Mouse (Mus musculus) liver, embryonic 18 days (tissue): ENCODE measurements around the gene Pbxip1. TPM values are rescaled to one million over a fixed set of nuclear protein-coding genes. Genes with fewer than 3 reads are reported as not detected.

Source experiments
- polyA plus RNA-seq: library from polyadenylated mRNA; depleted of rRNA; stranded (reverse); fragments of >200 nt; gene quantifications from 2 replicates; pipeline ENCODE4 v1.2.3, GENCODE M21; 2012; rRNA removed

The Pbxip1 gene
- polyA plus RNA-seq, result 6.9 and 8.0 TPM in 2 replicates

DNA sequence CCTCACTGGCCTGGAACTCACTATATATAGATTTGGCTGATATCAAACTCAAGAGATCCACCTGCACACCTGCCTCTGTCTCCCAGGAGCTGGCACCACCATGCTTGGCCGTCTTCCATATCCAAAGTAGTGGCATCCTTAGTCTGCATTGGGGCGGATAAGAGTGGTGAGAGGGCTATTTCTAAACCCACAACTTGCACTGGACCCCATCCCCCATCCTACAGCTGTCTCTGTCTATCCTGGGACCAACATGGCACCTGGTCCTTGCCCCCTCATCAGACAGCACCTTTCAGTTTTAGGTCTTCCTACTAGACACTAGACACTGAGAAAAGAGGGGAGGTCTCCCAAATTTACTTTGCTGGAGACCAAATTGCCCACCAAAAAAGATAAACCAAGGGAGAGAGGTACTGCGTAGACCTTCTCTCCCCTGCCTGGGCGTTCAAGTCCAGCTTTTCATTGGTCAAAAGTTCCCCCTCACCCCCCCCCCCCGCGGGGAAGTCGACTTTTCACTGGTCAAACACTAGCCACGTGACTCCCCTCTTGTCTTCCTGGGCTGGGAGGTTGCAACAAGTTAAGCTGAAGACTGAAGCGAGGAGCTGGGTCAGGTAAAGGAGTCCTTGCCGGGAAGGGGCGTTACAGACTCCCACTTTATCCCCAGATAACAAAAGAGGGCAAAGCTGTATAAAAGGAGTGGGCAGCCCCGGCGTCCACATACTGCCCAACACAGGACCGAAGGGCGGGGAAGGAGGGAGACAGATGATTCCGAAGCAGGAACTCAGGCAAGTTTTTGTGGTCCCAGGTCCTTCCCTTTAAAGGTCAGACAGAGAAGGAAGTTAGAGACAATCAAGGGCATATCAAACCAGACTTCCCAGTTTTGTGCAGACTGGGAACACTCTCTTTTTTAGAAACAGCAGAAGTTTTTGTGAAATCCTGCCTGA lies at the start of gene Pbxip1:
Gene Pbxip1 (plus strand): TSS at position 531 of the 938 bp plus-strand sequence.

DNA sequence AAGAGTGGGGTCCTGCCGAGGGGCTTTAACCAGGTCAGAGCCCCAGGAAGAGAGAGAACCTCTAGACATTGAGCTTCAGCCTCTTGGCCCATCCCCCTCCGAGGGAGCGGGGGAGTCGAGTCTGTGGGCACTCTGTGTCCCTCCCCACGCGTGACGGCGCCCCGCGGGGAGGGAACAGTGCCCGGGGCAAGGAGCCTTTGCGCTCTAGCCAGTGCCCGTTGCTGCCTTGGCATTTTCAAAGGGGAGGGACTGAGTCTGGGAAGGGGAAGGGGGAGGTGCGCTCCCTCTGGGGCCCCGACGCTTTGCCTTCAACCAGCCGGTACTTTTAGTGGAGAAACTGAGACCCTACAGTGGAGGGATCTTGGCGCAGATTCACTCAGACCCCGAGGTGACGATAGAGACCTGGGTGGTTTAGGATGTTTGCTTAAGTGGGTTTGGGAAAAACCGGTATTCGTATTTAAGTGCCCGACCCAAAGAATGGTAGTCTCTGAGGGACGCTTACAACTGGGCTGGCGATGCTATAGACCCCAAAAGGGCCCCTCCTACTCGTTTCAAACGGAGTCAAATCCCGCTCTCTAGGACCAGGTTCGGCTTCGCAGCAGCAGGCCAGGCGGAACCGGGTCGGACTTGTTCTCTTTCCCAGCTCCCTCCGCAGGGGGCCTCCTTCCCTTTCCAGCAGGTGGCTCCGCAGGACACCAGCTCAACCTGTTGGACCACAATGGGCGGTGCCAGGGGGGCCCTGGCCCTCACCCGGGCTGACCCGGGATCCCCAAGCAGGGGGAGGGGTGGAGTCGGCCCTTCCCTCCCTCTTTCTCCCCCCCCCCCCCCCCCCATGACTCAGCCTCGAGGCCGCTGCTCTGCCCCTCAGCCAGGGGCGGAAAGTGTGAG lies 42.3 kb upstream of the Pbxip1 start, which contains the start of gene Zbtb7b:
Gene Zbtb7b (minus strand): TSS at position 771 of the 888 bp plus-strand sequence.

DNA sequence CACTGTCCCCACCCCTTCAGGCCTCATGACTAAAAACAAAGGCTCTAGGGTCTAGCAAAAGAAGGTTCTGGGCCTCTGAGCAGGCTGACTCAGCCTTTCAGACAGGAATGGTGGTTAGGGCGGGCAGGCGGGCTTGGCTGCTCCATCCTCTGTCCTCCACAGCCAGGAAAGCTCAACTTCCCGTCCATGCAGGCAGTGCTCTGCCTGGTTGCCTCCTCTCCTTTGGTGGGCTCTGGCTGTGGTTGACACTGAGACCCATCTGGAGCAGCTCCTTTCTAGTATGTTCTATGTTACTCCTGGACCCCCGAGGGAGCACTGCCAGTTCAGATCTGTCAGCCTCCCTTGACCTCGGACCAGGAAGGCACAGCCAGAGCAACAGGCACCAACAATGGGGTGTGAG lies 33.8 kb upstream of the Pbxip1 start, which contains the start of gene Lenep:
Gene Lenep (minus strand): TSS at position 101 of the 400 bp plus-strand sequence.

DNA sequence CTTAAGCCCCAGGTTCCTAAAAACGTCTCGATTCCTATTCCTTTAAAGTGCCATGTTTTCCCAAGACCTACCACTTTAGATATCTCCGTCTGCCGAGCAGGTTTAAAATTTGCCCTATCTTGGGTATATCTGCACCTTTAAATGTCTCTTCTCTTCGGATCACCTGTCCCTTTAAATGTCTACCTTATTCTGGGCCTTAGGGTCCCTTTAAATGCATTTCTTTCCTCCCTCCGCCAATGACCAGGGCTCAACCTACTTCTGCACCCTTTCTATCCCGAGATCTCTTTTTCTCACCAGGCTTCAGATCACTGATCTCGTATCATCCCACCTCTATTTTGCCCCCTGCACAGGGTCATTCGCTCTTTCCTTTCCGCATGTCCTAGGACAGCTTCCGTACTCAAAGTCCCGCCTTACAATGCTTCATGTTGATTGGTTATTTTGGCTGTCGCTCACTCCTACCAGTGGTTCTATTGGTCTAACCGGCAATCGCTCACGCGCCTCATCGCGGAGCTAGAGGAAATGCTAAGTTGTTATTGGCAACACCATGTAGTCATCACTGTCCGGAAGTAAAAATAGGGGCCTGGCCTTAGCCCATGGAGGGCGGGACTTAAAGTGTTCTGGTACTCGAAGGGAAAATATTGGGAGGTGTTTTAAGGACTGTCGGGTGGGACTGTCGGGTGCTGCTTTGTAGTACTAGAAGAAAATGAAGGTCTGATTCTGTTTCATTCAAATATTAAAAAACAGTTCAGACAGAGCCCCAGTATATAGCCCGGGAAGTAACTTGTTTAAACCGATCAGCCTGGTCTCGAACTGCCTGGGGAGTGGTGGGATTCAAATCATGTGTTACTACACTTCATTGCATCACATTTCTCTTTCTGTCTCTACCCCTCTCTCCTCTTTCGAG lies 24.8 kb upstream of the Pbxip1 start, which contains the start of gene Flad1:
Gene Flad1 (minus strand): TSS at position 381 of the 904 bp plus-strand sequence.

DNA sequence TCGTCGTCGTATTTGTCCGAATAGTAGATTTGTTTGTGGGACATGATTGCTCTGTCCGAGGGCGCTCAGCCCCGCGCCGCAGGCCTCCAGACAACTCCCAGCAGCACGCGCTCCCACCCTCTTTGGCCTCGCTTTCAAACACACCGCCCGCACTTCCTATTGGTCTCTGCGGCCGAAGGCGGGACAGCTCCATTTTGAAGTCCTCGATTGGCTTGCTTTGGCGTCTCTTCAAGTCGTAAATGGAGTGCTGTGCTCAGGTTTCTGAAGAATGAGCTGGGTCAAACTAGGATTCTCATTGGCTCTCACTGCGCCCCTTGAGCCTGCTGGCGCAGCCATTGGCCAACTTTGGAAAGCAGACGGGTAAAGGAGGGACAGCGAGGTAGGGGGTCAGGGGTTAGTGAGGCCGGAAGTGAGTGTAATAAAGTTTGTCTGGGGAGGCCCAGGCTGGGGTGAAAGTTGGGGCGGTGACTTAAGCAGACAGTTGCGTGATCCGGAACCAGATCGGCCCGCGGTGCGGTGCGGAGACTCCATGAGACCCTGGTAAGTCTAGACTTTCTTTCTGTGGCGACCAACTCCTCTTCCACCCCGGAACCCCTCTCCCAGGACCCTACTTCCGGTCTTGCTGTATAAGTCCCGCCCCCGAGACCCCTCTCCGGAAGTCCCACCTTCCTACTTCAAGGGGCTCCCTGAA lies 18.2 kb upstream of the Pbxip1 start, which contains the start of the genes Cks1b and Shc1:
Gene Cks1b (minus strand): TSS at position 214 of the 691 bp plus-strand sequence.
Gene Shc1 (plus strand): TSS at position 274 of the 691 bp plus-strand sequence.

DNA sequence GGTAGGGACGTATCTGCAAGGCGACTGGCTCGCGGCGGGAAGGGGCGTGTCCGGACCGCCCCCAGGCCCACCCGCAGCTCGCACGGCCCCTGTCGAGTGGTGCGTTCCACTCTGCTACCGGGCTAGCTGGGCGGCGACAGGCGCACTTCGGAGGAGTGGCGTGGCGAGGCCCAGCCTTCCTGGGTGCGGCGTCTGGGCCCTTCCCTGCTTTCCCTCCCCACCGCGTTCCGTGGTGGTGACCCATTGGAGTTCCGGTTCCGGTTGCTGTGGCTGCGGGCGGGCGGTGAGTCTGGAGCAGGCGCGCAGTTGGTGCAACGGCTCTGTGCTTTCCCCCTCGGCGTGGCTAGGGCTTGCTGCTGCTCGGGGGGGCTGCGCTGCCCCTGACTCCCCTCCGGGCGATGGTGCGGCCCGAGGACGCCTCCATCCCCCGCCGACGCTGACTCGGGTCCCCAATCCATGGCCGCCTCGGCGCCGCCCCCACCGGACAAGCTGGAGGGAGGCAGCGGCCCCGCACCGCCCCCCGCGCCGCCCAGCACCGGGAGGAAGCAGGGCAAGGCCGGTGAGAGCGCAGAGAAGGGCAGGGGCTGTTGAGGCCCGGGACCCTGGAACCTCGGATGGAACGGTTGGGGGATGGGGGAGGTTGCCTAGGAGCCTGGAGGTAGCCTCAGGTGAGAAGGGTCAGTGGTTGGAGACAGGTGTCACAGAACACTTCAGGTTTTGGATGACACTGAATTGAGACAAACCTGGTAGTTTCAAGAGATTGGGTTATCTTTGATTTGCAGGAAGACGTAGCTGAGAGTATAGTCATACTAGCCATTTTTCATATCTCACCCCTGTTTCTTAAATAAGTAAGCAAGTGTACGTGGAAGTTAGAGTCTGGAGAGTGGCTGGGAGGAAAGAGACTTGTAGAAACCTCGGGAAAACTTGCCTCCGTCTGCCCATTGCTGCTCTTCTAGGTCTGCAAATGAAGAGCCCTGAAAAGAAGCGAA lies 6.0 kb upstream of the Pbxip1 start, which contains the start of gene Pygo2:
Gene Pygo2 (plus strand): TSS at position 44 of the 989 bp plus-strand sequence.

DNA sequence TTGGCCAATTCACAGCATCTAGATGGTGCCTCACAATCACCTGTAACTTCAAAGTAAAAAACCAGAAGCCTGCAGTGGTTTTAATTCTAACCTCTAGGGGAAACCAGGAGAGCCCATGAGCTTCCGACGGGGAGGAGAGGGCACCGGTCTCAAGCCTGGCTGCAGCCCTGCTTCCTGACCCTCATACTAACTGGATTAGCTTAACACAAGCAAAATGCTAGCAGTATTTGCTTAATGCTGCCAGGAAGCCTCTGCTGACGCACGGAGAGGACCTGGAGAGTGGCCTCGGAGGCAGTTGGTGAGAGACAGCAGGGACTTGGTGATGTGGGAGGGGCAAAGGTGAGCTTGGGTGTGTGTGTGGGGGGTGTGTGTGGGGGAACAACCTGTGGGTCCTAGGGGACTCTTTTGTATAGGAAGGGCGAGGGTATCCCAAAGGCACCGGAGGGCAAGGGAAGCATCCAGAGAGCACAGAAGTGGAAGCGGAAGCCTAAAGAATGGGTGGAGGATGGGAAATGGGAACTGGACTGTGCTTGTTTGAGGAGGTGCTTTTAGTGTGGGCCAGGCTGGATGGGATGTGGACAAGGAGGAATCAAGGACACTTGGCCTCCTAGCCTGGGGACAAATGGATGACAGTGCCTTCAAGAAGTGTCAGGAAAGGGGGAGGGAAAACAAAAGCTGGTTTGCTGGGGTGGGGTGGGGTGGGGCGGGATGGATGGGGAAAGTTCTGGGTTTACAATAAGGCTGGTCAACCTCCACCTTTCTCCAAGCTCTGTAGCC lies 18.1 kb downstream of the Pbxip1 start, which contains the start of gene Pmvk:
Gene Pmvk (plus strand): TSS at position 141 of the 777 bp plus-strand sequence.

Other genes with a start within 250 kb of the Pbxip1 start
- 23.4 and 23.5 TPM in 2 replicates for gene Gba, start 233.8 kb upstream of the Pbxip1 start, polyA plus RNA-seq
- gene Thbs3, start 221.5 kb upstream of the Pbxip1 start, polyA plus RNA-seq, result 2.4 and 2.5 TPM in 2 replicates
- gene Mtx1, start 209.6 kb upstream of the Pbxip1 start, polyA plus RNA-seq, result 70.3 and 70.9 TPM in 2 replicates
- 0.36 and 0.37 TPM in 2 replicates for gene Muc1, start 207.6 kb upstream of the Pbxip1 start, polyA plus RNA-seq
- gene Krtcap2, start 190.7 kb upstream of the Pbxip1 start, polyA plus RNA-seq, result 44.5 and 46.2 TPM in 2 replicates
- 0.49 and 0.55 TPM in 2 replicates for gene Trim46, start 190.4 kb upstream of the Pbxip1 start, polyA plus RNA-seq
- 129 and 153 TPM in 2 replicates for gene Dpm3, start 177.3 kb upstream of the Pbxip1 start, polyA plus RNA-seq
- 25.2 and 26.5 TPM in 2 replicates for gene Slc50a1, start 166.1 kb upstream of the Pbxip1 start, polyA plus RNA-seq
- 25.1 and 26.2 TPM in 2 replicates for gene Efna1, start 155.6 kb upstream of the Pbxip1 start, polyA plus RNA-seq
- 0.40 and 0.77 TPM in 2 replicates for gene Efna3, start 113.7 kb upstream of the Pbxip1 start, polyA plus RNA-seq
- gene Efna4, start 98.7 kb upstream of the Pbxip1 start, polyA plus RNA-seq, result 0.73 and 1.3 TPM in 2 replicates
- gene Adam15, start 86.7 kb upstream of the Pbxip1 start, polyA plus RNA-seq, result 8.5 and 9.7 TPM in 2 replicates
- gene Dcst2, start 74.7 kb upstream of the Pbxip1 start, polyA plus RNA-seq, result 0.02 and 0.05 TPM in 2 replicates
- gene Dcst1, start 71.5 kb upstream of the Pbxip1 start, polyA plus RNA-seq, result 0.10 and 0.13 TPM in 2 replicates
- 16.5 and 20.0 TPM in 2 replicates for gene Zbtb7b, start 41.9 kb upstream of the Pbxip1 start, polyA plus RNA-seq
- 0.32 and 0.68 TPM in 2 replicates for gene Lenep, start 33.9 kb upstream of the Pbxip1 start, polyA plus RNA-seq
- 16.3 TPM in 2 replicates for gene Flad1, start 24.8 kb upstream of the Pbxip1 start, polyA plus RNA-seq
- gene Cks1b, start 18.3 kb upstream of the Pbxip1 start, polyA plus RNA-seq, result 76.7 and 83.7 TPM in 2 replicates
- 34.4 and 35.9 TPM in 2 replicates for gene Shc1, start 18.3 kb upstream of the Pbxip1 start, polyA plus RNA-seq
- gene Pygo2, start 6.5 kb upstream of the Pbxip1 start, polyA plus RNA-seq, result 14.6 and 14.8 TPM in 2 replicates
- gene Pmvk, start 17.8 kb downstream of the Pbxip1 start, polyA plus RNA-seq, result 51.8 and 73.8 TPM in 2 replicates
- gene Kcnn3, start 83.5 kb downstream of the Pbxip1 start, polyA plus RNA-seq, result 0.06 and 0.07 TPM in 2 replicates